Mouse (Mus musculus) ES-Bruce4 (cell line): ENCODE data around the gene Foxp1. TPM values are rescaled to one million over a fixed set of nuclear protein-coding genes. Genes with fewer than 3 reads are reported as not detected.

Experiments
- H3K27ac ChIP-seq: 2 replicates; pipeline ENCODE4 v1.5.1; 2012; ENCODE audit warnings: low read length, inconsistent platforms; ENCODE audit not compliant: insufficient read depth
- H3K27me3 ChIP-seq: 2 replicates; pipeline ENCODE4 v1.6.1; 2012; ENCODE audit warnings: mild to moderate bottlenecking, low read length, inconsistent platforms; ENCODE audit not compliant: control insufficient read depth, poor library complexity, insufficient read depth, severe bottlenecking
- H3K36me3 ChIP-seq: 2 replicates; pipeline ENCODE4 v1.6.1; 2012; ENCODE audit warnings: inconsistent platforms, mild to moderate bottlenecking, low read length, moderate library complexity; ENCODE audit not compliant: control insufficient read depth, poor library complexity, insufficient read depth, severe bottlenecking
- H3K4me1 ChIP-seq: one replicate; pipeline ENCODE4 v1.8.1; 2011; ENCODE audit warnings: low read length; ENCODE audit not compliant: control insufficient read depth, insufficient read depth
- H3K4me3 ChIP-seq: 2 replicates; pipeline ENCODE4 v1.5.1; 2011; ENCODE audit warnings: low read depth, mild to moderate bottlenecking, low read length
- H3K9ac ChIP-seq: 2 replicates; pipeline ENCODE4 v1.6.1; 2012; ENCODE audit warnings: low read depth, mild to moderate bottlenecking, inconsistent platforms; ENCODE audit not compliant: poor library complexity, severe bottlenecking
- H3K9me3 ChIP-seq: replicated peaks from 2 replicates; pipeline ENCODE4 v1.6.1; 2012; ENCODE audit warnings: mild to moderate bottlenecking, low read length, inconsistent platforms; ENCODE audit not compliant: control insufficient read depth, poor library complexity, insufficient read depth, severe bottlenecking
- CTCF ChIP-seq: IDR thresholded peaks from one replicate; pipeline ENCODE4 v1.8.1; 2011; ENCODE audit warnings: low read depth, low read length
- EP300 ChIP-seq: IDR thresholded peaks from 2 replicates; pipeline ENCODE4 v1.6.1; 2011; ENCODE audit warnings: low read depth, low read length; ENCODE audit not compliant: insufficient read depth
- POLR2A ChIP-seq: IDR thresholded peaks from one replicate; pipeline ENCODE4 v1.8.1; 2011; ENCODE audit warnings: low read length; ENCODE audit not compliant: insufficient read depth
- polyA plus RNA-seq: library from polyadenylated mRNA; stranded (reverse); fragments of >200 nt; gene quantifications from 2 replicates; pipeline ENCODE4 v1.2.4, GENCODE M21; 2011; ENCODE audit warnings: low read depth; ENCODE audit not compliant: missing spikeins, insufficient read depth, insufficient read length

The Foxp1 gene
- polyA plus RNA-seq, 1 experiment = 33.5 TPM

- H3K27me3 ChIP-seq = no peaks in the 10 kb centered on the region
- no peaks in the 10 kb centered on the region for H3K9me3 ChIP-seq
- H3K4me1 ChIP-seq = no peaks in the 10 kb centered on the region
- no peak overlapping the region for H3K4me3 ChIP-seq
- no peak for TF ChIP-seq CTCF
- no peak for TF ChIP-seq POLR2A
- no peak for TF ChIP-seq EP300
- H3K27ac ChIP-seq = no peak overlapping the region
- no peak overlapping the region for H3K9ac ChIP-seq
- H3K36me3 ChIP-seq = no peaks in the 10 kb centered on the region
These were observed 330.8 kb downstream of the Foxp1 start for GRCm38 (mm10) chr6:99191636-99192137.

- Histone ChIP-seq H3K27ac (no peak overlapping the region), H3K4me3 (no peak overlapping the region), H3K9ac (no peak overlapping the region), H3K9me3 (no peaks in the 10 kb centered on the region), H3K27me3 (no peaks in the 10 kb centered on the region), H3K4me1 (no peaks in the 10 kb centered on the region), H3K36me3 (no peaks in the 10 kb centered on the region)
- no peak for TF ChIP-seq POLR2A
- TF ChIP-seq EP300 = no peak
- TF ChIP-seq CTCF = no peak
These were observed 331.4 kb downstream of the Foxp1 start for GRCm38 (mm10) chr6:99191041-99191635.

- H3K4me1 ChIP-seq = no peaks in the 10 kb centered on the region
These were observed 332.6 kb downstream of the Foxp1 start for GRCm38 (mm10) chr6:99189967-99190366.

DNA sequence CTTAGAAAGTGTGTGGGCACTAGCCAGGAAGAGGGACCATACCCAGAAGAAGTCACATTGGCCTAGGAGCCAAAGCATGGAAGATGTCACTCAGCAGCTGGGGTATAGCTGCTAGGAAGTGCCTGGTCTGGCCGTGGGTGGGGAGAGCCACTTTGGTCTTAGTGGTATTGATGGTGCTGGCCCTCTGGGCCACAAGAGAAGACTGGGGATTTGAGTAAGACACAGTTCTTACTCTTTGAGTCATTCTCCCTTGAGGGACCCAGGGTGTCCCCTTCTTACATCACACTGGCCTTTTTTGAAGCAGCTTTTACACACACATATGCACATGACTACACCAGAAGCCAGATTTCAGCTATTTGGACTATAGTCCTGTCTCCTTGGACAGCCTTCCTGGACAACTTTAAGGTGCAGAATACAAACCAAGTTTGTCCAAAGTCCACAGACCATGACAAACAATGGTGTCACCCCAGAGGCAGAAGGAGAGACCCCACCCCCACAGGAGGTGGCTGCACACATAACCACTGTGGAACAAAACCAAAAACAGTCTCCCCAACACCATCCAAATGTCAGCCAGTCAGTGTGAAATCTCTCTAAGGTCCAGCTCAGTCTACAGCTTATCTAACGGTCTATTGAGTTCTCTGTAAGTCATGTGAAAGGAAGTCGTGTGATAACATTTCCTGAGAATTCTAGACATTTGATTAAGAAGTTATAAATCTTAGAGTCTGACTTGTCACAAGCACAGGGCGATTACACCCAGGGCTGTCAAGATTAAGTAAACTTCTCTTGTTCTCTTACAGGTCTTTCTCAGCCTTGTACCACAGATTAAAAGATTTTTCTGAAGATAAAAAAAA is 333.9 kb downstream of the Foxp1 start:
- TF ChIP-seq CTCF = no peak
- Histone ChIP-seq H3K27me3 (no peaks in the 10 kb centered on the region), H3K4me3 (no peak overlapping the region), H3K4me1 (no peaks in the 10 kb centered on the region), H3K27ac (no peak overlapping the region), H3K9me3 (no peaks in the 10 kb centered on the region), H3K36me3 (no peaks in the 10 kb centered on the region), H3K9ac (no peak overlapping the region)

More at GRCm38 (mm10) chr6:99189967-99190366, 332.6 kb downstream of the Foxp1 start:
- no peaks in the 10 kb centered on the region for H3K27me3 ChIP-seq
- no peaks in the 10 kb centered on the region for H3K36me3 ChIP-seq
- no peaks in the 10 kb centered on the region for H3K9me3 ChIP-seq
- no peak overlapping the region for H3K4me3 ChIP-seq
- H3K9ac ChIP-seq = no peak overlapping the region
- TF ChIP-seq EP300 = no peak
- TF ChIP-seq POLR2A = no peak
- no peak for TF ChIP-seq CTCF
- no peak overlapping the region for H3K27ac ChIP-seq

GRCm38 (mm10) chr6:99187914-99188313 is 334.6 kb downstream of the Foxp1 start:
- Histone ChIP-seq H3K9me3 (no peaks in the 10 kb centered on the region), H3K27ac (no peak overlapping the region), H3K36me3 (no peaks in the 10 kb centered on the region), H3K9ac (no peak overlapping the region), H3K4me1 (no peaks in the 10 kb centered on the region), H3K4me3 (no peak overlapping the region), H3K27me3 (no peaks in the 10 kb centered on the region)
- TF ChIP-seq EP300 (no peak), CTCF (no peak), POLR2A (no peak)

DNA sequence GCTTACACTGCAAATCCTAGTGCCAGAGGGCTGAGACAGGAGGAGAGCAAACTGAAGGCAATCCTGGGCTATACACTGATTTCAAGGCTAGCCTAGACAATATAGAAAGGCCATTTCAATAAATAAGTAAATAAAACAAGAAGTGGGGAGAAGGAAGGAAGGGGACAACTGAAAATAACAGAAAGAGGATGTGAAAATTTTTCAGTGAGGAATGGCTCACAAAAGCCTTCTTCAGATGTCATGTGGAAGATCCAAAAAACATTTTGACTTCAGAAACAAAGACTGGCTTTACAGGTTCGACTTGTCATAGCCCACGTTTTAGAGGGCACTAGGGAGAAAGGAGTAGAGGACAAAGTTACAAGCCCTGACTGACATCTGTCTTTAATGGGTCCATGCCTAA is 335.1 kb downstream of the Foxp1 start:
- Histone ChIP-seq H3K9ac (no peak overlapping the region), H3K4me3 (no peak overlapping the region), H3K9me3 (no peaks in the 10 kb centered on the region), H3K27ac (no peak overlapping the region), H3K27me3 (no peaks in the 10 kb centered on the region), H3K4me1 (no peaks in the 10 kb centered on the region), H3K36me3 (no peaks in the 10 kb centered on the region)
- no peak for TF ChIP-seq EP300
- TF ChIP-seq POLR2A = no peak
- no peak for TF ChIP-seq CTCF
